Mouse (Mus musculus): ENCODE results near the gene Fads1.
A peak's percentile ranks its signal among the peaks of the same experiment; 100 is the strongest.

- TF ChIP-seq CTCF (IDR thresholded peaks at IDR 0.05; ENCODE audit: control insufficient read depth, insufficient read depth, insufficient read length) = no peak
- TF ChIP-seq MAX (IDR thresholded peaks at IDR 0.05) = peak; percentile 69
- no peak for TF ChIP-seq CEBPB (IDR thresholded peaks at IDR 0.05; ENCODE audit: low read depth)
- TF ChIP-seq MYOG (IDR thresholded peaks at IDR 0.05; ENCODE audit: control insufficient read depth, extremely low read depth, insufficient read length) = no peak
Observed at GRCm38 (mm10) chr19:10203848-10204615, 21.3 kb downstream of the Fads1 start, which contains the start of the genes Tmem258 and Fen1.
